Mouse (Mus musculus) lung, adult 18-20 months (tissue): ENCODE measurements at regions not wholly inside any gene's neighbourhood (a gene's known extent, or its start where the extent isn't known, plus 50 kb on each side); places are given as distances from the start of the nearest gene placed in this dataset.
A peak's percentile ranks its signal among the peaks of the same experiment; 100 is the strongest.
"Not testable (repeated sequence)": the region's sequence is repeated elsewhere in the genome, so short reads cannot be mapped to it uniquely, and the experiment has no call there.

ENCODE experiments used
- DNase-seq, 2 experiments: peaks; one replicate each; pipeline ENCODE4 v3.0.0; 2022; ENCODE audit warnings: mixed read lengths in 2 of 2

DNA sequence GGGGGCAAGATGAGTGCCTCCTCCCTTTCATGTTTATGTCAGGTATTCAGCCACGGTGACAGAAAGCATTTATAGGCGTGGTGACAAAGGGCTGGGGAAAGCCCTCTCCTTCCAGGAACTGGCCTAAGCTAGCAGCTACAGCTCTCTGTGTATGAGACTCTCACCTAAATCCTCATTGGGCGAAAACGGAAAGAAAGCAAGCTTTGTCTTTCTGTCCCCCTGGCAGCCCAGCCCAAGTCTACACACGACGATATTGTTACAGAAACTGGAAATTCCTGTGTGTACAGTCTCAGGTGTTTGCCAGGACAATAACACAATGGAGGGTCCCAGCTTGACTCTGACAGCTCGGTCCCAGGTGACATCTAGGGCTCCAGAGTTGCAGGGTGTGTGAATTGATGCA lies 60.0 kb downstream of the Dact2 start:
- no peak for DNase-seq

DNA sequence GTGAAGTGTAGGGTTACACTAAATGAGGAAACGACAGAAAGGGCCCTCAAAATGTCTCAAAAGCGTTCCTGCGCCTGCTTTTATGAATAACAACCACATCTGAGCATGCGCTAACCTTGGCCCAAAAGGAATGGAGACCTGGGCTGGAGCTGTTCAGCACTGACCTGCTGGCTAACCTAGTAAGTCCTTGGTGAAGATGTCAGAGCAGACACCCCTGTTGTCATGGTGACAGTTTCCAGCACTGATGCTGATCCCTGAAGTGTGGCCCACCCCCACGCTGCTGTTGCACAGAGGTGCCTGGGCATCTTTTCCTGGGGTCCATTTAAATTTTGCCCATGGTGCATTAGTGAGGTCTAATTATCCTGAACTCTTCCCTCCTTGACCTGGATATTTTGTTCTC lies 62.4 kb downstream of the Dact2 start:
- DNase-seq = no peak

DNA sequence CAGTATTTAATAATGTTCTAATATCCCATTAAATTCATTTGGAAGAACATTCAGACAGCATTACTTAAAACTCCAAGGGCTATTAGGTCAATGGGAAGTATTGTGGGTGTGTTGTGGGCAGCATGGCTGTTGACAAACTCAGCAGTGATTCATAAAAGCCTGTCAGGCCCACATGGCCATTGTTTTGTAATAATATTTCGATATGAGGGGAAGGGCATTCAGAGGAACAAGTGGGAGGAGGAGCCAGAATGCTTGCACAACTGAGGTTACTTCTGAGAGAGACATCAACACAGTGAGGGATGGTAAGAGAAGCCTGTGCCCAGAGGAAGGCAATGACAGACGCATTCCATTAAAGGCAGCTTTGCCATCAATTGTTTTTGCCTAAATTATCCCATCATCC lies 63.8 kb downstream of the Dact2 start:
- DNase-seq = peak; percentile 42 to 55

DNA sequence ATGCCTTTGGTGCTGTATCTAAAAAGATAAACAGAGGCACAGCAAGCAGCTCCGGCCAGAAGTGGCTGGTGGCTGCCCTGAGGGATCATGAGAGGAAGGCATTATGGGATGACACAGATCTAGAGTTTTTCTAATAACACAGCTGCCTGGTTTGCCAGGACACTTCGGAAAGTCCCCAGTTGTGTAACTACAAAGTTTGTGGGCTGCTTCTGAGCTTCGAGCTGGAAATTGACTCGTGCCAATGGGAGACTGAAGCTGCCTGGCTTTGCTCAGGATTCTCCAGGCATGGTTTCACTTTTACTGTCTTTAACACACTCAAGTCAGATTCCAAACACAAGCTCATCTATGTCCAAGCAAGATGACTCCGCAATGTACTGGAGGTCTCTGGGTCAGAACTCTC lies 65.2 kb downstream of the Dact2 start:
- peak in 1 of 2 experiments; percentile 4 for DNase-seq

DNA sequence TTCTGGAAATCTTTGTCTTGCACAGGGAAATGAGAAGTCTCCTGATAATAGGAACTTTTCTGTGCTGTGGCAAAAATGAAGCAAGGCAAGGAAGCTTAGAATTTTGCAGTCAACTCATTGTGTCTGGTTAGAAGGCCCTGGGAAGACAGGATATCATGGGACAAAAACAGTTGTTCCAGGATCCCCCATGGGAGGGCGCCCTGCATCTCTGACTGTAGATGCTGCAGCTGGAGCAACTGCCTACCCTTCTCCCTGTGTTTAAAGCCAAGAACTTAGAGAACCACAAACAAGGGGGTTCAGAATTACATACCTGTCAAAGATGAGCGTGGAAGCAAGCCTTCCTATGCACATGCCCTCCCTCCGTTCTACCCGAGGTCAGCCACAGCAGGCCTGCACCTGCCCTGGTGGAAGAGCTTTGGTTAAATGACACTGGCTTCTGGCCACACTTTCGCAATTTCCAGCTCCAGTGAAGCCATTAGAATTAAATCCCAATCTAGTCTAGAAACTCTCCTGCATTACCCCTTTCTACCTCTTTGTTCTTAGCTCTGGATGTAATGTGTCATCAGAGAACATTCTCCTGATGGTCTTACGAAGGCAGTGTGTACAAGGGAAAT lies 67.3 kb downstream of the Dact2 start:
- DNase-seq = peak in 1 of 2 experiments; percentile 9

DNA sequence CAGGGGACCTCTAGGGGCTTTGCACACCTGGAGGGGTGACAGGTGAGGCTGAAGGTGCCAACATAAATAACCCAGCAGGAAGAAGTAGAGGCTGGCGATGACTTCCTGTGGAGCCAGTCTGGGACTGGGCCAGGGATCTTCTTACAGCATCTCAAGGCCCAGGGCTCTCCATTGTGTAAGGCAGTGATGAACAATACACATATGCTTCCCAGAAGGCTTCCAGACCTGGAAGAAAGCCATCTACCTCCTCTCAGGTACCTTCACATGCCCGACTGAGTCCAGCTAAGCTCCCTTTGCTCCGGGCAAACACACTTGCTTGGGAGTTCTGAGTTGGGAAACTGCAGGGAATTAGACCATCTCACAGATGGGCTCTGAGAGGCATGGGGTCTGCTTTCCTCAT lies 69.5 kb downstream of the Dact2 start:
- no peak for DNase-seq

DNA sequence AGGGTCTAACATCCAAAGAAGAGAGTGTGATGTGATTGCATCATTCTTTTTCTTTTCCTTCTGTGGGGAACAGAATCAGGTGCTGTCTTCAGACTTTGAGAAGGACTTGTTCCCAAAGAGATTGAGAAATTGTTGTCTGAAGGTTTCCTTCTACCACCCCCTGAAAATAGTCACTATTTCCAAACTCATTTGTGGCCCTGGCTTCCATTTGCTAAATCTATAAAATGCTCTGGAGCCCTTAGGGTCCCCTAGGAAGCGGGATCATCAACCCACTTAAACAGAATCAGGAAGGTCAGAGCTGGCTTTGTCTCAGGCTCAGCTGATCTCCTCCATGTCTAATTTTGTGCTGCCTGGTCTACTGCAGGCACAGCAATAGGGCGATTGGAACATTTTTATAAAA lies 70.1 kb downstream of the Dact2 start:
- no peak for DNase-seq

DNA sequence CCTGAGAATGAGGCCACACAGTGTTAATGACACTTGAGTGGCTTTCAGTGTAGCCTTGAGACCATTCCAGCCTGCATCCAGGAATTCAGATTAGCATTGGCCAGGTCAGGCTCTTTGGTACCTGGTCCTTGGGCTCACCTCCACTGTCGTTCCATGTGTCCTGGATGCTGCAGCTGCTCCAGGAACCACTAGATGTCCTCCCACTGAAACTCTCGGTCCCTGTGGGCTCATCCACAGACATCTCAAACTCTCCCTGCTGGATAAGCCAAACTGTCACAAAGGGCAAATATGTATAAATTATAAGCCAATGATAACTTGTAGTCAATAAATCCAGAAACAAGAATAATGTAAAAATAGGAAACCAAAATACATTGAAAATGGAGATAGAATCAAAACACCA lies 67.7 kb upstream of the Gm7358 start:
- not testable (repeated sequence) for DNase-seq

DNA sequence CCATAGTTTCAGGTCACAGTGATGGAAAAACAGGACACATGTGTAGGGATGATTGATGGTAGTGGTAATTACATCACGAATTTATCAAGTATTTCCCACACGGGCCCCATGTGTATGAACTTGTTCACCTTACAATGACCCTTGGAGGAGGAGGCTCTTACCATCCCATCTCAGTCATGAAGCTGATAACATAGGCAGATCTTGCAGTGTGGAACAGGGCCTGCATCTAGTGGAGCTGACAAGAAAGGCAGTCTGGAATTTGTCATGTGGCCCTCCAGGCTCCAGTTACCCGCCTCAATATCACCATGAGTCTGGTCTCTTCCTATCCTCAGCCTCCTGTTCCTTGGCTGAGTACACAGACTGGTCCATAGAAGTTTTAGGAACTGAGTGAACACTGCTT lies 59.5 kb upstream of the Gm7358 start:
- DNase-seq = no peak

DNA sequence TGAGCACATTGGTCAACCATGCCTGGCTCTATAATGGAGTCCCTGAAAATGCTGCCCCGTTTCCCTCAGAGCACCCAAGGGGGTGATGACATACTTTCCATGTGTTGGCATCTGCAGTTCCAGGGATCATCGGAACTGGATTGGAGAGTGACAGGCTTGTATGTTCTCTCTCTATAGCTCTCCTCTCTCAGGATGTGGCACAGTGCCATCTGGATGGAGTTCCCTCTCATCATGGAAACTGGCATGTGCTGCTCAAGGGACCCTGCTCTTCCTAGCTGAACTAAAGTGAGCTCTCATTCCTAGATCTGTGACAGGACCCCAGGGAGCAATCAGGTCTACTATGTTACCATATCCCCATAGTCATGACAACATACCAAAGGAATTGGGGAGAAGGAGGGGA lies 56.9 kb upstream of the Gm7358 start:
- DNase-seq = no peak

DNA sequence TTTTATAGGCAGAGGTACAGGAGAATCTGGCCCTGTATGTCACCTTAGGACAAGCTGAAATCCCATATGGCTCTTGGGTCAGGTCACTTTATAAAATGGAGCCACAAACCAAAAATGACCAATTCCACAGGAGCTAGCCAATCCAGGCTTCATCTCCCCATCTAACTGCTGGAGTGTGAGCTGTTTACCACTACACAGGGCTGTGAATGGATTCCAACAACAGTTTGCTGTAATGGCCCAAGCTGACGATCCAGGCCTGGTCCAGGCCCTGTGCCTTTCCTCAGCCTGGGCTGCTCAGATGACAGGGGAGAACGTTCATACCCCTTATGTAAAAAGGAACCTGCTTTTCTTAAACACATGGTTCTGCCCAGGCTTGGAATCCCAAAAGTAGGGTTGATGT lies 55.5 kb upstream of the Gm7358 start:
- no peak for DNase-seq

DNA sequence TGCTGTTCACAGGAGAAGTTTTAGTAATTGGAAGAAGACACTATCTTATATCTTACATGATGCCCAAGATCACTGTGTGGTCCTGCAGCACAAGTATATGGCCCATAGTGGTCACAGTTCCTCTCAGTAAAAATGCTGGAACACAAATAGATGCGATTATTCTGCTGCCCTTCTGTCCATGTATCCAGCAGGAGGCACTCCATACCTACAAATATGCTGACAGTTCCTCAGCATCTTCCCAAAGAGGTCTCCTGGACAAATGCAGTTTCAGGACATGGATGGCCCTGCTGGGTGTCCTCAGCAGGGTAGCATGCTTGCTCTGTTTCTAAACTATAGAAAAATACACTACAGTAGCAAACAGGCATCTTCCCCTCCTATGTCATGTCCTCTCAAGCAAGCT lies 52.4 kb upstream of the Gm7358 start:
- DNase-seq = not testable (repeated sequence)
